Mouse (Mus musculus): ENCODE measurements around the gene Brd2. TPM values are rescaled to one million over a fixed set of nuclear protein-coding genes. Genes with fewer than 3 reads are reported as not detected.

Brd2 gene
- total and polyA plus RNA-seq, 3 experiments: 99.5 to 252 (median 189) TPM

GRCm38 (mm10) chr17:34169279-34169678, 46.8 kb upstream of the Brd2 start:
- Histone ChIP-seq H3K4me1 (ENCODE audit: control insufficient read depth in 1 of 2, insufficient read depth in 2 of 2, low read length in 2 of 2) (peaks cover 2 to 6% of the 10 kb centered on the region in 2 experiments; a peak in 3 of 4 replicates), H3K27ac (ENCODE audit: control insufficient read depth, low read depth, low read length) (no peak overlapping the region), H3K4me3 (ENCODE audit: control insufficient read depth in 1 of 2, insufficient read depth in 1 of 2, low read depth in 2 of 2, low read length in 2 of 2) (no peak overlapping the region), H3K36me3 (ENCODE audit: control insufficient read depth in 1 of 2, insufficient read depth in 2 of 2, low read length in 2 of 2) (peaks cover 0 to 3% of the 10 kb centered on the region in 2 experiments; a peak in 2 of 4 replicates), H3K79me2 (ENCODE audit: control insufficient read depth, insufficient read depth, low read length, poor library complexity) (no peaks in the 10 kb centered on the region), H3K9me3 (replicated peaks; ENCODE audit: insufficient read depth, low read length) (no peaks in the 10 kb centered on the region), H3K9ac (ENCODE audit: control insufficient read depth, low read depth, low read length, poor library complexity, severe bottlenecking) (no peak overlapping the region), H3K27me3 (ENCODE audit: control insufficient read depth in 1 of 2, insufficient read depth in 2 of 2, low read length in 2 of 2) (no peaks in the 10 kb centered on the region)
- peak; percentile 42 to 86 (median 74) for TF ChIP-seq CTCF (IDR thresholded peaks at IDR 0.05 in 2 of 3, conservative IDR thresholded peaks at IDR 0.05 in 1 of 3; ENCODE audit: control insufficient read depth in 1 of 3, insufficient read depth in 1 of 3, low read depth in 2 of 3, low read length in 3 of 3, poor library complexity in 1 of 3, severe bottlenecking in 1 of 3)
- peak; percentile 88 for TF ChIP-seq RAD21 (IDR thresholded peaks at IDR 0.05; ENCODE audit: low read depth, low read length)
- TF ChIP-seq RCOR1 (IDR thresholded peaks at IDR 0.05; ENCODE audit: low read depth, low read length): no peak
- peak; percentile 92 for TF ChIP-seq ZC3H11A (IDR thresholded peaks at IDR 0.05; ENCODE audit: low read depth, low read length)
- TF ChIP-seq SMC3 (IDR thresholded peaks at IDR 0.05; ENCODE audit: low read depth, low read length): peak; percentile 86
- no peak for TF ChIP-seq EP300 (IDR thresholded peaks at IDR 0.05; ENCODE audit: low read depth in 1 of 2, low read length in 2 of 2)
- TF ChIP-seq TAL1 (IDR thresholded peaks at IDR 0.05; ENCODE audit: low read length): no peak
- TF ChIP-seq SIN3A (IDR thresholded peaks at IDR 0.05; ENCODE audit: low read length): peak; percentile 60; the same call in 1 of the 2 replicates
- peak; percentile 33; the same call in 1 of the 2 replicates for TF ChIP-seq JUND (IDR thresholded peaks at IDR 0.05; ENCODE audit: low read depth, low read length)
- peak; percentile 85 for DNase-seq (ENCODE audit: low read depth, low spot score)

GRCm38 (mm10) chr17:34165033-34165730, 42.7 kb upstream of the Brd2 start:
- Histone ChIP-seq H3K79me2 (ENCODE audit: control insufficient read depth, insufficient read depth, low read length, poor library complexity) (no peaks in the 10 kb centered on the region), H3K27me3 (ENCODE audit: control insufficient read depth in 1 of 2, insufficient read depth in 2 of 2, low read length in 2 of 2) (no peaks in the 10 kb centered on the region), H3K4me1 (ENCODE audit: control insufficient read depth in 1 of 2, insufficient read depth in 2 of 2, low read length in 2 of 2) (peaks cover 2 to 4% of the 10 kb centered on the region in 2 experiments; a peak in 3 of 4 replicates), H3K4me3 (ENCODE audit: control insufficient read depth in 1 of 2, insufficient read depth in 1 of 2, low read depth in 2 of 2, low read length in 2 of 2) (peak overlapping the region; percentile 11 to 46; a peak in 3 of 4 replicates), H3K27ac (ENCODE audit: control insufficient read depth, low read depth, low read length) (peak overlapping the region; percentile 84), H3K36me3 (ENCODE audit: control insufficient read depth in 1 of 2, insufficient read depth in 2 of 2, low read length in 2 of 2) (no peaks in the 10 kb centered on the region), H3K9me3 (replicated peaks; ENCODE audit: insufficient read depth, low read length) (no peaks in the 10 kb centered on the region), H3K9ac (ENCODE audit: control insufficient read depth, low read depth, low read length, poor library complexity, severe bottlenecking) (peak overlapping the region; percentile 66)
- peak; percentile 87 for DNase-seq (ENCODE audit: low read depth, low spot score)
- no peak for TF ChIP-seq BHLHE40 (IDR thresholded peaks at IDR 0.05; ENCODE audit: borderline replicate concordance, low read depth, low read length)
- no peak for TF ChIP-seq SIN3A (IDR thresholded peaks at IDR 0.05; ENCODE audit: low read length)
- TF ChIP-seq ZMIZ1 (IDR thresholded peaks at IDR 0.05; ENCODE audit: low read depth, low read length): no peak
- TF ChIP-seq JUND (IDR thresholded peaks at IDR 0.05; ENCODE audit: low read depth, low read length): no peak; the same call in 1 of the 2 replicates
- TF ChIP-seq MYC (IDR thresholded peaks at IDR 0.05; ENCODE audit: low read depth, low read length): no peak
- TF ChIP-seq GABPA (IDR thresholded peaks at IDR 0.05; ENCODE audit: low read depth, low read length): no peak
- peak; percentile 40; the same call in 1 of the 2 replicates for TF ChIP-seq GATA1 (IDR thresholded peaks at IDR 0.05; ENCODE audit: low read depth, low read length)
- no peak for TF ChIP-seq POLR2AphosphoS2 (IDR thresholded peaks at IDR 0.05; ENCODE audit: low read length)
- TF ChIP-seq MAZ (IDR thresholded peaks at IDR 0.05; ENCODE audit: low read depth, low read length): no peak
- TF ChIP-seq RAD21 (IDR thresholded peaks at IDR 0.05; ENCODE audit: low read depth, low read length): peak; percentile 65
- 0 out of 2 replicates have a peak, but pooled peaks have one; percentile 8 for TF ChIP-seq ETS1 (IDR thresholded peaks at IDR 0.05; ENCODE audit: low read depth, low read length)
- TF ChIP-seq TBP (IDR thresholded peaks at IDR 0.05; ENCODE audit: low read depth, low read length): 0 out of 2 replicates have a peak, but pooled peaks have one; percentile 31
- TF ChIP-seq KAT2A (conservative IDR thresholded peaks at IDR 0.05; ENCODE audit: low read depth, low read length): no peak
- no peak for TF ChIP-seq MEF2A (IDR thresholded peaks at IDR 0.05; ENCODE audit: extremely low read depth, insufficient replicate concordance, low read depth, low read length, poor library complexity, severe bottlenecking)
- TF ChIP-seq ZC3H11A (IDR thresholded peaks at IDR 0.05; ENCODE audit: low read depth, low read length): peak; percentile 69
- TF ChIP-seq MXI1 (IDR thresholded peaks at IDR 0.05; ENCODE audit: low read depth, low read length): no peak; the same call in none of the 2 replicates
- TF ChIP-seq USF1 (IDR thresholded peaks at IDR 0.05; ENCODE audit: low read depth, low read length): no peak
- TF ChIP-seq CTCF (IDR thresholded peaks at IDR 0.05 in 2 of 3, conservative IDR thresholded peaks at IDR 0.05 in 1 of 3; ENCODE audit: control insufficient read depth in 1 of 3, insufficient read depth in 1 of 3, low read depth in 2 of 3, low read length in 3 of 3, poor library complexity in 1 of 3, severe bottlenecking in 1 of 3): peak; percentile 60 to 81 (median 72)
- TF ChIP-seq CHD1 (IDR thresholded peaks at IDR 0.05; ENCODE audit: low read depth, low read length): no peak
- peak; percentile 18 to 33; a peak in 2 of 4 replicates for TF ChIP-seq EP300 (IDR thresholded peaks at IDR 0.05; ENCODE audit: low read depth in 1 of 2, low read length in 2 of 2)
- TF ChIP-seq CHD2 (IDR thresholded peaks at IDR 0.05; ENCODE audit: low read length): no peak
- TF ChIP-seq TCF12 (IDR thresholded peaks at IDR 0.05; ENCODE audit: low read depth, low read length): no peak
- TF ChIP-seq UBTF (IDR thresholded peaks at IDR 0.05; ENCODE audit: borderline replicate concordance, insufficient read depth, low read depth, low read length): no peak
- no peak for TF ChIP-seq ZKSCAN1 (IDR thresholded peaks at IDR 0.05; ENCODE audit: low read depth, low read length)
- peak; percentile 91 for TF ChIP-seq SMC3 (IDR thresholded peaks at IDR 0.05; ENCODE audit: low read depth, low read length)
- no peak for TF ChIP-seq POLR2AphosphoS5 (IDR thresholded peaks at IDR 0.05; ENCODE audit: borderline replicate concordance, low read depth, low read length)
